Mouse (Mus musculus) thymus, adult 2 months (tissue): ENCODE measurements around the gene Taok1.
A peak's percentile ranks its signal among the peaks of the same experiment; 100 is the strongest.

ENCODE experiments used
- CTCF ChIP-seq: fragments of 200-500 bp; IDR thresholded peaks from 2 replicates; pipeline ENCODE4 v1.5.1; 2012; ENCODE audit warnings: mild to moderate bottlenecking, control low read depth, low read length, moderate library complexity, borderline replicate concordance; ENCODE audit not compliant: control insufficient read depth, poor library complexity, insufficient read depth; ENCODE audit errors: extremely low read depth
- POLR2A ChIP-seq: fragments of 200-500 bp; IDR thresholded peaks from 2 replicates; pipeline ENCODE4 v1.6.1; 2012; ENCODE audit warnings: mild to moderate bottlenecking, low read length, control low read depth, moderate library complexity; ENCODE audit not compliant: control insufficient read depth, poor library complexity, insufficient read depth; ENCODE audit errors: extremely low read depth

DNA sequence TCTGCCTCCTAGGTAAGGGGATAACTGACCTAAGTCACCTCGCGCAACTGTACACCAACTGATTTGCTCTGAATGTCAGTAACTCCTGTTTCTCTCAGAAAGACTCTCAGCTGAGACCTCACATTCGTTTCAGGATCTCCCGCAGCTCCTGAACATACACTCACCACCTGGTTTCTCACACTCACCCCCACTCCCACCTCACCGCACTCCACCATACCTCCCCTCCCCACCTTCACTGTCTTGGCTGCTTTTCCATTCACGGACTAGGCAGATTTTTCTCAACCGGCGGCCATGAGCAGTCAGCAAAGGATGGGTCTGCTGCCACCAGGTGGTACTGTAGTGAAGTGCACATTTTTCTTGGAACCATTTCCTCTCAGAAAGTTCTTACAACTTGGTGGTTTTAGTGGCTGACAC is 22.6 kb upstream of the Taok1 start:
- TF ChIP-seq CTCF (peak; percentile 58; the same call in 1 of the 2 replicates), POLR2A (no peak)
